Mouse (Mus musculus) hindbrain, embryonic 10.5 days (tissue): Measurements from ENCODE around the gene Arhgap22. TPM values are rescaled to one million over a fixed set of nuclear protein-coding genes. Genes with fewer than 3 reads are reported as not detected.

Source experiments
- DNase-seq: peaks from one replicate; pipeline ENCODE4 v3.0.0-alpha.2; 2017; ENCODE audit warnings: low spot score
- H3K27ac ChIP-seq: fragments of 300-500 bp; sonication (generic); 2 replicates; pipeline ENCODE4 v1.5.1; 2016; ENCODE audit warnings: mild to moderate bottlenecking, moderate library complexity
- H3K27me3 ChIP-seq: fragments of 300-500 bp; sonication (generic); 2 replicates; pipeline ENCODE4 v1.6.1; 2016; ENCODE audit warnings: mild to moderate bottlenecking; ENCODE audit not compliant: poor library complexity, insufficient read depth, severe bottlenecking
- H3K36me3 ChIP-seq: fragments of 300-500 bp; sonication (generic); 2 replicates; pipeline ENCODE4 v1.6.1; 2016; ENCODE audit warnings: mild to moderate bottlenecking, moderate library complexity
- H3K4me1 ChIP-seq: fragments of 300-500 bp; sonication (generic); replicated peaks from 2 replicates; pipeline ENCODE4 v1.6.1; 2016; ENCODE audit warnings: mild to moderate bottlenecking
- H3K4me3 ChIP-seq: fragments of 300-500 bp; sonication (generic); 2 replicates; pipeline ENCODE4 v1.5.1; 2016; ENCODE audit warnings: mild to moderate bottlenecking, moderate library complexity
- H3K9me3 ChIP-seq: fragments of 300-500 bp; sonication (generic); 2 replicates; pipeline ENCODE4 v1.6.1; 2016; ENCODE audit warnings: mild to moderate bottlenecking, moderate library complexity
- WGBS: fragments of 180-500 bp; shearing (Covaris S2); methylation state at CpG from one replicate; pipeline ENCODE4 v1.1.7; 2016; 5-methylcytosine and 5-hydroxymethylcytosine counted together
- polyA plus RNA-seq: library from polyadenylated mRNA; unstranded; fragments of >200 nt; fragmentation: Nextera tagmentation; extraction: Ambion mirVana; gene quantifications from 2 replicates; pipeline ENCODE4 v1.2.1, GENCODE M21; 2016

Gene Arhgap22
- polyA plus RNA-seq, 1 experiment from 2014 or later: 4.2 TPM

- Histone ChIP-seq H3K36me3 (no peaks in the 10 kb centered on the region), H3K4me3 (peak overlapping the region; percentile 52), H3K27ac (no peak overlapping the region), H3K4me1 (peaks cover 36% of the 10 kb centered on the region), H3K9me3 (no peaks in the 10 kb centered on the region), H3K27me3 (peaks cover 43% of the 10 kb centered on the region)
- DNase-seq: peak; percentile 12
- 6% methylated on average over 13 of the region's 13 CpGs for WGBS
These were observed 37.3 kb downstream of the Arhgap22 start for GRCm38 (mm10) chr14:33250956-33251745.

GRCm38 (mm10) chr14:33258256-33258655, 44.4 kb downstream of the Arhgap22 start:
- no peaks in the 10 kb centered on the region for H3K27me3 ChIP-seq
- H3K36me3 ChIP-seq: no peaks in the 10 kb centered on the region
- DNase-seq: no peak
- no peaks in the 10 kb centered on the region for H3K9me3 ChIP-seq
- no peak overlapping the region for H3K4me3 ChIP-seq
- 90% methylated on average over 5 of the region's 5 CpGs for WGBS
- H3K27ac ChIP-seq: no peak overlapping the region
- 0 out of 2 replicates have a peak, but pooled peaks cover 3% of the 10 kb centered on the region for H3K4me1 ChIP-seq

GRCm38 (mm10) chr14:33260131-33260530, 46.3 kb downstream of the Arhgap22 start:
- WGBS: 84% methylated on average over 6 of the region's 6 CpGs
- DNase-seq: no peak
- H3K27ac ChIP-seq: no peak overlapping the region
- H3K36me3 ChIP-seq: no peaks in the 10 kb centered on the region
- no peak overlapping the region for H3K4me3 ChIP-seq
- H3K27me3 ChIP-seq: no peaks in the 10 kb centered on the region
- no peaks in the 10 kb centered on the region for H3K9me3 ChIP-seq
- H3K4me1 ChIP-seq: 0 out of 2 replicates have a peak, but pooled peaks cover 3% of the 10 kb centered on the region

GRCm38 (mm10) chr14:33264795-33265194, 51.0 kb downstream of the Arhgap22 start:
- 0 out of 2 replicates have a peak, but pooled peaks cover 3% of the 10 kb centered on the region for H3K4me1 ChIP-seq
- no peaks in the 10 kb centered on the region for H3K9me3 ChIP-seq
- H3K27ac ChIP-seq: no peak overlapping the region
- 91% methylated on average over 13 of the region's 13 CpGs for WGBS
- no peak for DNase-seq
- H3K36me3 ChIP-seq: no peaks in the 10 kb centered on the region
- H3K27me3 ChIP-seq: no peaks in the 10 kb centered on the region
- H3K4me3 ChIP-seq: no peak overlapping the region

GRCm38 (mm10) chr14:33276240-33276639, 62.4 kb downstream of the Arhgap22 start:
- DNase-seq: no peak
- H3K4me1 ChIP-seq: no peaks in the 10 kb centered on the region
- H3K9me3 ChIP-seq: no peaks in the 10 kb centered on the region
- no peaks in the 10 kb centered on the region for H3K36me3 ChIP-seq
- H3K27me3 ChIP-seq: no peaks in the 10 kb centered on the region
- 70% methylated on average over 2 of the region's 2 CpGs for WGBS
- no peak overlapping the region for H3K27ac ChIP-seq
- H3K4me3 ChIP-seq: no peak overlapping the region

GRCm38 (mm10) chr14:33278374-33278773, 64.5 kb downstream of the Arhgap22 start:
- Histone ChIP-seq H3K27ac (no peak overlapping the region), H3K36me3 (no peaks in the 10 kb centered on the region), H3K9me3 (no peaks in the 10 kb centered on the region), H3K4me3 (no peak overlapping the region), H3K4me1 (no peaks in the 10 kb centered on the region), H3K27me3 (no peaks in the 10 kb centered on the region)
- no peak for DNase-seq
- 75% methylated on average over 2 of the region's 2 CpGs for WGBS

- no peak overlapping the region for H3K4me3 ChIP-seq
- DNase-seq: no peak
- H3K27me3 ChIP-seq: no peaks in the 10 kb centered on the region
- WGBS: 92% methylated on average over 2 of the region's 2 CpGs
- H3K36me3 ChIP-seq: no peaks in the 10 kb centered on the region
- no peak overlapping the region for H3K27ac ChIP-seq
- no peaks in the 10 kb centered on the region for H3K4me1 ChIP-seq
- no peaks in the 10 kb centered on the region for H3K9me3 ChIP-seq
These were observed 67.1 kb downstream of the Arhgap22 start for GRCm38 (mm10) chr14:33280921-33281320.

- Histone ChIP-seq H3K4me1 (no peaks in the 10 kb centered on the region), H3K27ac (no peak overlapping the region), H3K4me3 (no peak overlapping the region), H3K27me3 (no peaks in the 10 kb centered on the region), H3K9me3 (no peaks in the 10 kb centered on the region), H3K36me3 (no peaks in the 10 kb centered on the region)
- no peak for DNase-seq
- 93% methylated on average over 4 of the region's 4 CpGs for WGBS
These were observed 68.6 kb downstream of the Arhgap22 start for GRCm38 (mm10) chr14:33282447-33282846.

GRCm38 (mm10) chr14:33287920-33288319, 74.1 kb downstream of the Arhgap22 start:
- Histone ChIP-seq H3K9me3 (no peaks in the 10 kb centered on the region), H3K36me3 (no peaks in the 10 kb centered on the region), H3K27me3 (no peaks in the 10 kb centered on the region), H3K4me3 (no peak overlapping the region), H3K4me1 (no peaks in the 10 kb centered on the region), H3K27ac (no peak overlapping the region)
- DNase-seq: no peak
- 72% methylated on average over 4 of the region's 4 CpGs for WGBS

GRCm38 (mm10) chr14:33290038-33290437, 76.2 kb downstream of the Arhgap22 start:
- Histone ChIP-seq H3K4me1 (no peaks in the 10 kb centered on the region), H3K4me3 (no peak overlapping the region), H3K27me3 (no peaks in the 10 kb centered on the region), H3K36me3 (no peaks in the 10 kb centered on the region), H3K27ac (no peak overlapping the region), H3K9me3 (no peaks in the 10 kb centered on the region)
- DNase-seq: no peak
- 71% methylated on average over 9 of the region's 9 CpGs for WGBS

GRCm38 (mm10) chr14:33294488-33294887, 80.7 kb downstream of the Arhgap22 start:
- 0 out of 2 replicates have a peak, but pooled peaks cover 5% of the 10 kb centered on the region for H3K4me1 ChIP-seq
- H3K27ac ChIP-seq: no peak overlapping the region
- no peaks in the 10 kb centered on the region for H3K36me3 ChIP-seq
- DNase-seq: no peak
- H3K4me3 ChIP-seq: no peak overlapping the region
- no peaks in the 10 kb centered on the region for H3K9me3 ChIP-seq
- WGBS: 49% methylated on average over 1 of the region's 1 CpGs
- H3K27me3 ChIP-seq: no peaks in the 10 kb centered on the region

- Histone ChIP-seq H3K9me3 (no peaks in the 10 kb centered on the region), H3K27me3 (no peaks in the 10 kb centered on the region), H3K4me3 (no peak overlapping the region), H3K36me3 (no peaks in the 10 kb centered on the region), H3K4me1 (peaks cover 12% of the 10 kb centered on the region), H3K27ac (0 out of 2 replicates have a peak overlapping the region, but pooled peaks have one; percentile 2)
- no peak for DNase-seq
- WGBS: 81% methylated on average over 16 of the region's 16 CpGs
These were observed 83.0 kb downstream of the Arhgap22 start for GRCm38 (mm10) chr14:33296698-33297341.

- Histone ChIP-seq H3K4me3 (no peak overlapping the region), H3K9me3 (no peaks in the 10 kb centered on the region), H3K36me3 (no peaks in the 10 kb centered on the region), H3K4me1 (peaks cover 17% of the 10 kb centered on the region), H3K27me3 (no peaks in the 10 kb centered on the region), H3K27ac (peak overlapping the region; percentile 76)
- DNase-seq: peak; percentile 34
- WGBS: 43% methylated on average over 2 of the region's 2 CpGs
These were observed 86.8 kb downstream of the Arhgap22 start for GRCm38 (mm10) chr14:33300591-33300990.
